Mouse (Mus musculus): ENCODE measurements around the gene Gm3233.
"Not testable (repeated sequence)": the region's sequence is repeated elsewhere in the genome, so short reads cannot be mapped to it uniquely, and the experiment has no call there.

The Gm3233 gene

DNA sequence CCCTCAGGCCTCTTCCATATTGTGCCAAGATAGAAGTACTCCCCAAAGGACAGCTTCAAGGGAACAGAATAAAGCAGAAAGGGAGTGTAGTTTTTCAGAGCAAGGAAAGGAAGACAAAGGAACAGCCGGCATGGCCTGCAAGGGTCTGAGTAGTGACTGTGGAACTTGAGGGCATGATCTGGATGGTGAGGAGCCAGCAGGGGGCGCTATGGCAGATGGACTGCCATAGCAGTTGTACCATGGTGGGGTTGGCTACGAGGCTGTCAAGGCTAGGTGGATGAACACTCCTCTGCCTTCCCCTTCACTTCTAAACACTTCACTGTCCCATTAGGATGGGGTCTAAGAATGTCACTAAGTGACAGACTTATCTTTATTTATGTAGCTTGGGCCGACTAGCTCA is 30.2 kb downstream of the Gm3233 start:
- peak; percentile 63 for DNase-seq (ENCODE audit: low read depth, low spot score)

DNA sequence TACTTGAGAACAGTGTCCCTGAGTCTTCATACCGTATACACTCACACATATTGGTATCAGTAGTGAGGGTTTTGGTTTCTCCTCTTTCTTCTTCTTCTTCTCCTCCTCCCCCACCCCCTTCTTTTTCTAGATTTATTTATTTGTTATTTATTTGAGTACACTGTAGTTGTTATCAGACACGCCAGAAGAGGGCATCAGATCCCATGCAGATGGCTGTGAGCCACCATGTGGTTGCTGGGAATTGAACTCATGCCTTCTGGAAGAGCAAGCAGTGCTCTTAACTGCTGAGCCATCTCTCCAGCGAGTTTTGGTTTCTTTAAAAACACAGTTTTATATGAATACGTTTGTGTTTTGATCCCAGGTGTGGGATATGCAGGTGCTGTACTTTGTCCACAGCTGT is 31.2 kb downstream of the Gm3233 start:
- DNase-seq (ENCODE audit: low read depth, low spot score): peak; percentile 40

DNA sequence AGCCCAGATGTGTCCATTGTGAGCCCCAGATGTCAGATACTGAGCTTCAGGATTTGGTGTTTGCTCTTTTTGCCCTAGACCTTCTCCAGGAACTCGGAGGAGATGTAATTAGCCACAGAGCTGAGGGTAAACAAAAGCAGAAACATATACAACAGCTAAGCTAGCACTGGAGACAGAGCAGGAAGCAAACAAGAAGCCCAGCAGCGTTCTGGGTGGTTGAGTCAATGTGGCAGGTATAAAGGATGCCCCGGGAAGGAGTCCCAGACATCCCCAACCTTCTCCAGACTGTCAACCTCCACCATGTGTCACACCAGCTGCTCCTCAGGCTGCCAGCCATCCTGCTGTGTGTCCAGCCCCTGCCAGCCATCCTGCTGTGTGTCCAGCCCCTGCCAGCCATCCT is 33.3 kb downstream of the Gm3233 start, which contains the start of gene Gm10100:
Gene Gm10100, plus strand, starts transcription at position 301 of the 400 bp plus-strand sequence.
- DNase-seq (ENCODE audit: low read depth, low spot score): no peak

DNA sequence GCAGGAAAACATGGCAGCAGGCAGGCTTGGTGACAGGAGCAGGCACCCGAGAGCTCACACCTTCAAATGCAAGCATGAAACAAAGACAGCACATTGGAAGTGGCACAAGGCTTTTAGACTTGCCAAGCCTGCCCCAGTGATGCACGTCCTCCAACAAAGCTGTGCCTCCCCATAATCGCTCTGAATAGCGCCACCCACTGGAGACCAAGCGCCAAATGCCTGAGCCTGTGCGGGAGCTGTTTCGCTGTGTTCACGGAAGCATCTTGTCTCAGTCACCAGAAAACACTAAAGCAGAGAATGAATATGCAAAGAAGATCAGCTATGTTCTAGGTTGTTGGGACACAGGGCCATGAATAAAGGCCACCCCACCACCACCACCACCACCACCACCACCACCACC is 34.6 kb downstream of the Gm3233 start:
- peak; percentile 63 for DNase-seq (ENCODE audit: low read depth, low spot score)

DNA sequence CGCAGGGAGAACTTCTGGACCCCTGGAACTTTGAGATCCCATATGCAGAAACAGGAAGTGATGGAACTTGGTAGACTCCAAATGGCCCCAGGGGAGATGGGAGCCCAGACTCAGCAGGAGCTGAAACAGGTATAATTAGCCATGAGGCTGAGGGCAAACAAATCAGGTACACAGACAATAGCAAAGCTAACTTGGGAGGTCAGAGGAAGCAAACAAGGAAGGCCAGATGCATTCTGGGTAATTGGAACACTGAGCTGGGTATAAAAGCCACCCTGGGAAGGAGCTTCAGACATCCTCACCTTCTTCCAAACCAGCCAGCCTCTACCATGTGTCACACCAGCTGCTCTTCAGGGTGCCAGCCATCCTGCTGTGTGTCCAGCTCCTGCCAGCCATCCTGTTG is 39.2 kb downstream of the Gm3233 start, which contains the start of gene Krtap12-1:
Gene Krtap12-1, plus strand, starts transcription at position 301 of the 400 bp plus-strand sequence.
- DNase-seq (ENCODE audit: low read depth, low spot score): not testable (repeated sequence)

DNA sequence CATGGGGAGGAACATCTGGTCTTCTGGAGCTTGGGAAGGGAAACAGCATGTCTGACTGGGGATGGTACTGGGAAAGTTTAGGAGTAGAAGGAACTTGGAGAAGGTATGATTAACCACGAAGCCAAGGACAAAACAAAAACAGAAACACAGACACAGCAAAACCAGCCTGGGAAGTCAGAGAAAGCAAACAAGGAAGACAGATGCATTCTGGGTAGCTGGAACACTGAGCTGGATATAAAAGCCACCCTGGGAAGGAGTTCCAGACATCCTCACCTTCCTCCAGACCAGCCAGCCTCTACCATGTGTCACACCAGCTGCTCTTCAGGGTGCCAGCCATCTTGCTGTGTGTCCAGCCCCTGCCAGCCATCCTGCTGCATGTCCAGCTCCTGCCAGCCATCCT is 44.0 kb downstream of the Gm3233 start, which contains the start of gene Gm10142:
Gene Gm10142, plus strand, starts transcription at position 301 of the 400 bp plus-strand sequence.
- DNase-seq (ENCODE audit: low read depth, low spot score): no peak

DNA sequence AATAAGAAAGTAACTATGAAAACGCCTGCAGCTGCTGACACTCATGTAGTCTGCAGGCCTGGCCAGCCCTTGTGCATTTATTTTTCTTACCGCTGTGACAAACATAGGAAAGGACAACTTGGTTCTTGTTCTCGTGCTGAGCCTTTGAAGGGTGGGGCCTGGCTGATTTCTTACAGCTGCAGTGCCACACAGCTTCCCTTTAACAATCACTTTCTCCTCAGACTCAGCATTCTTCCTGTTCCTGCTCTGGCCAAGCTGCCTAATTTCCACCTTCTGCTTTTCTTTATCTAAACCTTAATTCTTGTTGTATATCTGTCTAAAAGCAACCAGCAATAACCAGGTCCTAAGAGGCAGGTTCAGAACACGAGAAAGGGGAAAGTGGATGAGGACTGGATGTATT is 45.7 kb downstream of the Gm3233 start:
- no peak for DNase-seq (ENCODE audit: low read depth, low spot score)

DNA sequence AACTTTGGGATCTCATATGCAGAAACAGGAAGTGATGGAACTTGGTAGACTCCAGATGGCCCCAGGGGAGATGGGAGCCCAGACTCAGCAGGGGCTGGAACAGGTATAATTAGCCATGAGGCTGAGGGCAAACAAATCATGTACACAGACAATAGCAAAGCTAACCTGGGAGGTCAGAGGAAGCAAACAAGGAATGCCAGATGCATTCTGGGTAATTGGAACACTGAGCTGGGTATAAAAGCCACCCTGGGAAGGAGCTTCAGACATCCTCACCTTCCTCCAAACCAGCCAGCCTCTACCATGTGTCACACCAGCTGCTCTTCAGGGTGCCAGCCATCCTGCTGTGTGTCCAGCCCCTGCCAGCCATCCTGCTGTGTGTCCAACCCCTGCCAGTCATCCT is 48.3 kb downstream of the Gm3233 start, which contains the start of gene Gm10024:
Gene Gm10024, plus strand, starts transcription at position 301 of the 400 bp plus-strand sequence.
- DNase-seq (ENCODE audit: low read depth, low spot score): not testable (repeated sequence)

DNA sequence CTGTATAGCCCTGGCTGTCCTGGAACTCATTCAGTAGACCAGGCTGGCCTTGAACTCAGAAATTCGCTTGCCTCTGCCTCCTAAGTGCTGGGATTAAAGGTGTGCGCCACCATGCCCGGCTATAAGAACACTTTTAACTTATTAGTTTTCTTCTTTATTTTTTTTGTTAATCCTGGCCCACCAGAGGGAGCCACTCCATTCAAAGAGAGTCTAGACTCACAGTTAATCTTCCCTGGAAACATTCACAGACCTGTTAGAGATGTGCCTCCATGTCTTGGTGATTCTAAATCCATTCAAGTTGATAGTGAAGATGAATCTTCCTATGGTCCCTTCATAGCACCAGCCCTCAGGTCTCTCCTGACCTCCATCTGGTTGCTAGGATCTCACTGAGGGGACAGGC is 49.7 kb downstream of the Gm3233 start:
- no peak for DNase-seq (ENCODE audit: low read depth, low spot score)

Measured in R1 (cell line).